Mouse (Mus musculus) CH12.LX (cell line): ENCODE data around the gene Dclk3. TPM values are rescaled to one million over a fixed set of nuclear protein-coding genes. Genes with fewer than 3 reads are reported as not detected.

Experiments
- polyA plus RNA-seq: library from polyadenylated mRNA; unstranded; fragments of >175 nt; gene quantifications from 2 replicates; pipeline ENCODE4 v1.2.1, GENCODE M21; 2012; ENCODE audit warnings: low read depth; ENCODE audit not compliant: insufficient read length
- total RNA-seq, 2 experiments: library from RNA; depleted of rRNA; stranded (reverse); fragments of 300-350 nt in 1 of 2; fragments of >200 nt in 1 of 2; gene quantifications; 2 replicates each; pipeline ENCODE4 v1.2.3; 2012 to 2014

The Dclk3 gene
- total and polyA plus RNA-seq, 3 experiments, result 0.17 to 1.1 (median 0.33) TPM

Other genes with a start within 250 kb of the Dclk3 start
- 25.7 and 33.0 TPM in 2 replicates for gene Mlh1, start 167.3 kb upstream of the Dclk3 start, total RNA-seq (2012; rRNA removed)
- 54.8 and 57.9 TPM in 2 replicates for gene Mlh1, start 167.3 kb upstream of the Dclk3 start, total RNA-seq (2014; rRNA removed)
- gene Mlh1, start 167.3 kb upstream of the Dclk3 start, polyA plus RNA-seq, result 46.3 and 50.2 TPM in 2 replicates
- 8.9 and 9.3 TPM in 2 replicates for gene Epm2aip1, start 167.2 kb upstream of the Dclk3 start, total RNA-seq (2012; rRNA removed)
- gene Epm2aip1, start 167.2 kb upstream of the Dclk3 start, total RNA-seq (2014; rRNA removed), result 11.2 and 12.2 TPM in 2 replicates
- 8.9 and 11.4 TPM in 2 replicates for gene Epm2aip1, start 167.2 kb upstream of the Dclk3 start, polyA plus RNA-seq
- 0.34 and 0.38 TPM in 2 replicates for gene Trank1, start 127.3 kb upstream of the Dclk3 start, total RNA-seq (2012; rRNA removed)
- 0.13 and 0.27 TPM in 2 replicates for gene Trank1, start 127.3 kb upstream of the Dclk3 start, total RNA-seq (2014; rRNA removed)
- gene Trank1, start 127.3 kb upstream of the Dclk3 start, polyA plus RNA-seq, result 0.66 and 0.71 TPM in 2 replicates